Mouse (Mus musculus): ENCODE results near the gene Zfp503.

DNA sequence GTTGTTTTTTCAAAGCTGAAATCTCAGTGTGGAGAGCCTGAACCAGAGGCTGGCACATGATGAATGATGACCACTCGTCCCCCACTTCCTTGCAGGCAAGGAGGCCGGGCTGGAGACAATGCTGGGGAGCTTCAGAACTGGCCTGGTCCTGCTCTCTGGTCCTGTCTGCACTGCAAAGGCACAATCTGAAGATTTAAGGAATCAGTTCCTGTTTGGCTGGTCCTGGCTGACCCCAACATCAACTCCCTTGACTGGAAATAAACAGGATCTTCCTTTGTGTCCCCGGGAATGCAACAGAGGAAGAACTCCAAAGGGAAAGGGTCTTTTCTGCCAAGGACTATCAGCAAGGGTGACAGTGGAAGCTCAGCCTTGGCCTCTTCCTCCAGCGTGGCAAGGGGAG lies 25.4 kb upstream of the Zfp503 start:
- TF ChIP-seq TAL1 (IDR thresholded peaks at IDR 0.05; ENCODE audit: low read length) (no peak), GATA1 (IDR thresholded peaks at IDR 0.05; ENCODE audit: low read length) (no peak)

Data from erythroblast, embryonic 14.5 days (primary cell).